Mouse (Mus musculus) liver, postnatal 0 days (tissue): ENCODE results near the gene Kcnk4.

Experiments
- CTCF ChIP-seq: sonication (generic); IDR thresholded peaks from 2 replicates; pipeline ENCODE4 v1.5.1; 2016; ENCODE audit warnings: antibody characterized with exemption, low read depth
- EP300 ChIP-seq: IDR thresholded peaks from 2 replicates; pipeline ENCODE4 v1.6.1; 2016; ENCODE audit warnings: antibody characterized with exemption, low read depth, mild to moderate bottlenecking

- TF ChIP-seq CTCF (no peak), EP300 (no peak)
These were observed 6.4 kb upstream of the Kcnk4 start for GRCm38 (mm10) chr19:6940396-6941351.
